Mouse (Mus musculus) lung, postnatal 0 days (tissue): ENCODE results near the gene Drap1. TPM values are rescaled to one million over a fixed set of nuclear protein-coding genes. Genes with fewer than 3 reads are reported as not detected.

ENCODE experiments used
- ATAC-seq: fragments of 200-750 bp; cut with Nextera tagmentation; 2 replicates; pipeline ENCODE4 v1.8.0; 2017; ENCODE audit warnings: moderate library complexity
- DNase-seq: peaks from one replicate; pipeline ENCODE4 v3.0.0-alpha.2; 2016; ENCODE audit warnings: low spot score
- H3K27ac ChIP-seq: fragments of 300-500 bp; sonication (generic); 2 replicates; pipeline ENCODE4 v1.5.1; 2014; ENCODE audit warnings: antibody characterized with exemption, mild to moderate bottlenecking, low read length, mixed read lengths
- H3K27me3 ChIP-seq: fragments of 300-500 bp; sonication (generic); replicated peaks from 2 replicates; pipeline ENCODE4 v1.6.1; 2014; ENCODE audit warnings: low read length, mixed read lengths; ENCODE audit not compliant: insufficient read depth
- H3K36me3 ChIP-seq: fragments of 300-500 bp; sonication (generic); 2 replicates; pipeline ENCODE4 v1.6.1; 2014; ENCODE audit warnings: low read length, mixed read lengths; ENCODE audit not compliant: insufficient read depth
- H3K4me1 ChIP-seq: fragments of 300-500 bp; sonication (generic); 2 replicates; pipeline ENCODE4 v1.6.1; 2014; ENCODE audit warnings: antibody characterized with exemption, low read depth, low read length, mixed read lengths; ENCODE audit not compliant: insufficient read depth
- H3K4me2 ChIP-seq: fragments of 300-500 bp; sonication (generic); replicated peaks from 2 replicates; pipeline ENCODE4 v1.6.1; 2014; ENCODE audit warnings: low read depth, mild to moderate bottlenecking, low read length, moderate library complexity, mixed read lengths
- H3K4me3 ChIP-seq: fragments of 300-500 bp; sonication (generic); 2 replicates; pipeline ENCODE4 v1.5.1; 2014; ENCODE audit warnings: low read depth, low read length
- H3K9ac ChIP-seq: fragments of 300-500 bp; sonication (generic); replicated peaks from 2 replicates; pipeline ENCODE4 v1.6.1; 2014; ENCODE audit warnings: low read depth, mild to moderate bottlenecking
- H3K9me3 ChIP-seq: fragments of 300-500 bp; sonication (generic); 2 replicates; pipeline ENCODE4 v1.6.1; 2016; ENCODE audit warnings: low read length, mixed read lengths
- CTCF ChIP-seq: IDR thresholded peaks from 2 replicates; pipeline ENCODE4 v1.5.1; 2016; ENCODE audit warnings: antibody characterized with exemption, mild to moderate bottlenecking
- EP300 ChIP-seq: IDR thresholded peaks from 2 replicates; pipeline ENCODE4 v1.6.1; 2016; ENCODE audit warnings: antibody characterized with exemption, mild to moderate bottlenecking, control low read depth
- WGBS: fragments of 180-500 bp; shearing (Covaris S2); extraction: QIAGEN DNeasy Blood & Tissue Kit; methylation state at CpG from one replicate; pipeline ENCODE4 v1.1.7; 2014; 5-methylcytosine and 5-hydroxymethylcytosine counted together
- polyA plus RNA-seq: library from polyadenylated mRNA; unstranded; fragments of >200 nt; fragmentation: Nextera tagmentation; extraction: Ambion mirVana; gene quantifications from 2 replicates; pipeline ENCODE4 v1.2.1, GENCODE M21; 2015

The Drap1 gene
- polyA plus RNA-seq, 1 experiment from 2014 or later = 379 TPM

- no peak for ATAC-seq
- Histone ChIP-seq H3K4me1 (peaks cover 1% of the 10 kb centered on the region; the same call in 1 of the 2 replicates), H3K36me3 (peaks cover 14% of the 10 kb centered on the region), H3K4me2 (no peak overlapping the region), H3K9ac (no peak overlapping the region), H3K27me3 (no peaks in the 10 kb centered on the region), H3K9me3 (no peaks in the 10 kb centered on the region), H3K4me3 (no peak overlapping the region), H3K27ac (no peak overlapping the region)
- 94% methylated on average over 8 of the region's 8 CpGs for WGBS
- DNase-seq = no peak
- TF ChIP-seq EP300 (no peak), CTCF (no peak)
Observed at GRCm38 (mm10) chr19:5465037-5465436, 40.3 kb upstream of the Drap1 start.

GRCm38 (mm10) chr19:5463791-5464562, 39.2 kb upstream of the Drap1 start:
- H3K9me3 ChIP-seq = no peaks in the 10 kb centered on the region
- no peak for TF ChIP-seq EP300
- TF ChIP-seq CTCF = peak; percentile 95
- peak overlapping the region; percentile 61; the same call in 1 of the 2 replicates for H3K27ac ChIP-seq
- peaks cover 3% of the 10 kb centered on the region; the same call in 1 of the 2 replicates for H3K4me1 ChIP-seq
- no peak overlapping the region for H3K9ac ChIP-seq
- DNase-seq = peak; percentile 72
- ATAC-seq = peak; percentile 60
- WGBS = 29% methylated on average over 15 of the region's 15 CpGs
- peaks cover 14% of the 10 kb centered on the region for H3K36me3 ChIP-seq
- no peak overlapping the region for H3K4me3 ChIP-seq
- peak overlapping the region; percentile 25; the same call in 1 of the 2 replicates for H3K4me2 ChIP-seq
- no peaks in the 10 kb centered on the region for H3K27me3 ChIP-seq

GRCm38 (mm10) chr19:5463212-5463611, 38.4 kb upstream of the Drap1 start:
- Histone ChIP-seq H3K27me3 (no peaks in the 10 kb centered on the region), H3K36me3 (peaks cover 14% of the 10 kb centered on the region), H3K4me2 (no peak overlapping the region), H3K27ac (no peak overlapping the region), H3K9ac (no peak overlapping the region), H3K9me3 (no peaks in the 10 kb centered on the region), H3K4me3 (no peak overlapping the region), H3K4me1 (peaks cover 3% of the 10 kb centered on the region; the same call in 1 of the 2 replicates)
- TF ChIP-seq EP300 = no peak
- no peak for TF ChIP-seq CTCF
- DNase-seq (no peak), ATAC-seq (no peak)
- WGBS = 87% methylated on average over 9 of the region's 9 CpGs

- H3K9ac ChIP-seq = peak overlapping the region; percentile 69; the same call in 1 of the 2 replicates
- no peak for DNase-seq
- H3K27ac ChIP-seq = no peak overlapping the region
- 78% methylated on average over 6 of the region's 6 CpGs for WGBS
- peaks cover 7% of the 10 kb centered on the region for H3K4me1 ChIP-seq
- no peaks in the 10 kb centered on the region for H3K27me3 ChIP-seq
- ATAC-seq = no peak
- peaks cover 14% of the 10 kb centered on the region for H3K36me3 ChIP-seq
- no peak for TF ChIP-seq CTCF
- no peak for TF ChIP-seq EP300
- H3K4me2 ChIP-seq = peak overlapping the region; percentile 71
- no peak overlapping the region; the same call in 1 of the 2 replicates for H3K4me3 ChIP-seq
- no peaks in the 10 kb centered on the region for H3K9me3 ChIP-seq
Observed at GRCm38 (mm10) chr19:5461411-5461810, 36.6 kb upstream of the Drap1 start.

GRCm38 (mm10) chr19:5460465-5460911, 35.7 kb upstream of the Drap1 start, which contains the start of gene Fibp:
Gene Fibp (plus strand): TSS chr19:5460615.
- peak; percentile 93 for DNase-seq
- H3K4me1 ChIP-seq = peaks cover 13% of the 10 kb centered on the region
- no peaks in the 10 kb centered on the region for H3K9me3 ChIP-seq
- 0% methylated on average over 32 of the region's 32 CpGs for WGBS
- H3K27me3 ChIP-seq = no peaks in the 10 kb centered on the region
- peak; percentile 51 for ATAC-seq
- peak within 1 kb of the TSS; percentile 71 for H3K4me2 ChIP-seq
- TF ChIP-seq EP300 (0 out of 2 replicates have a peak, but pooled peaks have one; percentile 60), CTCF (no peak)
- peaks cover 8% of the 10 kb centered on the region; the same call in 1 of the 2 replicates for H3K36me3 ChIP-seq
- peak within 1 kb of the TSS; percentile 73 for H3K27ac ChIP-seq
- H3K4me3 ChIP-seq = peak within 1 kb of the TSS; percentile 78
- peak within 1 kb of the TSS; percentile 69 for H3K9ac ChIP-seq

- H3K27me3 ChIP-seq = no peaks in the 10 kb centered on the region
- H3K9me3 ChIP-seq = no peaks in the 10 kb centered on the region
- H3K4me2 ChIP-seq = peak overlapping the region; percentile 71
- 0 out of 2 replicates have a peak overlapping the region, but pooled peaks have one; percentile 73 for H3K27ac ChIP-seq
- TF ChIP-seq CTCF = no peak
- TF ChIP-seq EP300 = no peak
- H3K36me3 ChIP-seq = peaks cover 2% of the 10 kb centered on the region; the same call in 1 of the 2 replicates
- no peak for DNase-seq
- H3K4me3 ChIP-seq = peak overlapping the region; percentile 78
- no peak for ATAC-seq
- 24% methylated on average over 3 of the region's 3 CpGs for WGBS
- H3K4me1 ChIP-seq = peaks cover 13% of the 10 kb centered on the region
- H3K9ac ChIP-seq = no peak overlapping the region
Observed at GRCm38 (mm10) chr19:5459896-5460295, 35.1 kb upstream of the Drap1 start.
